Mouse (Mus musculus): ENCODE results near the gene Il5. TPM values are rescaled to one million over a fixed set of nuclear protein-coding genes. Genes with fewer than 3 reads are reported as not detected.

Il5 gene
- not detected in 2 replicates for polyA plus RNA-seq (2012; rRNA removed)

DNA sequence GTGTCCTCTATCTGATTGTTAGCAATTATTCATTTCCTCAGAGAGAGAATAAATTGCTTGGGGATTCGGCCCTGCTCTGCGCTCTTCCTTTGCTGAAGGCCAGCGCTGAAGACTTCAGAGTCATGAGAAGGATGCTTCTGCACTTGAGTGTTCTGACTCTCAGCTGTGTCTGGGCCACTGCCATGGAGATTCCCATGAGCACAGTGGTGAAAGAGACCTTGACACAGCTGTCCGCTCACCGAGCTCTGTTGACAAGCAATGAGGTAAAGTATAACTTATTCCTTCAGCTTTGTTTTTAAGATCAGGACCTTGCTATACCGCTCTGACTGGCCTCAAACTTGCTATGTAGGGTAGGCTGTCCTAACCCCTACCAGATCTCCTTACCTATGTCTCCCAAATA is at the start of gene Il5:
Il5 (plus strand) TSS at position 80 of the 400 bp plus-strand sequence.

DNA sequence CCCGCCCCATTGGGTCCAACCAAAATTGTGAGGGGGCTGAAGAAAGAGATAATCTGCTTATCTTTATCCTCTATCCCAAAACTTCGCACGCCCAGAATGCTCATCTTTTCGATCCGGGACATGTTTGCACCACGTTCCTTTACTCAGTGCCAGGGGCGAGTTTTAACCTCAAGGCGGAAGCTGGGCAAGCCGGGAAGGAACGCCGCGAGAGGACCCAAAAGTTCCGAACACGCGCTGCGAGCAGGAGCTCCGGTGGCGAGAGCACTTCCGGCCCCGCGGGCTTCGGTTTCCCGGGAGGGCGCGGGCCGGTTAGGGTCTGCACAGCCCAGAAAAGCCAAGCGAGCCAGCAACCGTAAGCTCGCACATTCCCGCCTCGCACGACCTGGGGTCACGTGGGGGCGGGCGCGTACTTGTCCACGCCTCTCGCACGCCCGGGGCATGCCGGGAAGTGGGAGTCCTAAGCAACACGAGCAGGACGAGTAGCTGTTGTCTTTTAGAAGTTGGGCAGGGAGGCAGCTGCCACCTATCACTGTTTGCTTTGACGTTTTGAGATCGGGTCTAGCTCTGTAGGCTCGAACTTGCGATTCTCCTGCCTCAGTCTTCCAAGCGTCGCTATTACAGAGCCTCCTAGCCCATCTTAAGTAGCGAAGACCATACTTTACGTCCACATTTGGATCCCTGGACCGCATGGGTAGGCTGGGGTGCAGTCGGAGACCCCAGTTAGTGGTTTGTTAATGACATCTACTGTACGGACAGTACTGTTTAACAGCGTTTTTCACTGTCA is 13.5 kb upstream of the Il5 start, which contains the start of gene Rad50:
Rad50 (minus strand) TSS at position 386 of the 784 bp plus-strand sequence.

GRCm38 (mm10) chr11:53769760-53770124 is 49.1 kb downstream of the Il5 start, which contains the start of gene Irf1:
Gene Irf1, plus strand, starts transcription at chr11:53770014.

DNA sequence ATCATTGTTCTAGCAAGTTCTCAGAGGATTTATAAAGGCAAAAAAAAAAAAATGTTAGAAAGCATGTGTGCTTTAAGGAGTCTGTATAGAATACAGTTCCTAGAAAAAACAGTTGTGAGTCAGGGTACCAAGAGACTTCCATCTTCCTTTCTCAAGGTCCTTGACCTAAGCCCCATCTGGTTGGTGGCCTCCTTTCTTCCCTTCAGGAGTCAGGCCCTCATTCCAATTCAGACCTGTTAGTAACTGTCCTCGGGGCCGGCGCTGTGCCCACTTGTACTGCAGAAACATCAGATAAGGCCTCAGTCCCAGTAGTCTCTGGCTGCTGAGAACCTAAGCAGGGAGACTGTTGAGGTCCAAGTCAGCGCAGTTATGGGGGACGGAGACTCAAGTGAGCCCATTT is 52.5 kb downstream of the Il5 start, which contains the start of gene Gm17334:
Gm17334 (minus strand) TSS at position 101 of the 400 bp plus-strand sequence.

Other genes with a start within 250 kb of the Il5 start
- not detected in 2 replicates for gene Gm9945, start 240.6 kb upstream of the Il5 start, polyA plus RNA-seq (2012; rRNA removed)
- 1.5 and 1.8 TPM in 2 replicates for gene Sowaha, start 240.5 kb upstream of the Il5 start, polyA plus RNA-seq (2012; rRNA removed)
- gene Sept8, start 201.5 kb upstream of the Il5 start, polyA plus RNA-seq (2012; rRNA removed), result 33.7 and 34.6 TPM in 2 replicates
- gene Kif3a, start 153.4 kb upstream of the Il5 start, polyA plus RNA-seq (2012; rRNA removed), result 6.0 and 10.9 TPM in 2 replicates
- not detected in 2 replicates for gene Il4, start 102.1 kb upstream of the Il5 start, polyA plus RNA-seq (2012; rRNA removed)
- not detected in 2 replicates for gene Il13, start 86.1 kb upstream of the Il5 start, polyA plus RNA-seq (2012; rRNA removed)
- 3.8 and 6.3 TPM in 2 replicates for gene Rad50, start 13.5 kb upstream of the Il5 start, polyA plus RNA-seq (2012; rRNA removed)
- 44.3 and 53.6 TPM in 2 replicates for gene Irf1, start 49.2 kb downstream of the Il5 start, polyA plus RNA-seq (2012; rRNA removed)
- gene Gm17334, start 52.4 kb downstream of the Il5 start, polyA plus RNA-seq (2012; rRNA removed), result 1.2 and 2.3 TPM in 2 replicates
- 6.2 and 10.2 TPM in 2 replicates for gene Gm12216, start 138.5 kb downstream of the Il5 start, polyA plus RNA-seq (2012; rRNA removed)
- 29.3 and 30.2 TPM in 2 replicates for gene Slc22a5, start 170.9 kb downstream of the Il5 start, polyA plus RNA-seq (2012; rRNA removed)

Measured in ovary, adult 2 months (tissue).